Mouse (Mus musculus): ENCODE data around the gene Ssbp3.

DNA sequence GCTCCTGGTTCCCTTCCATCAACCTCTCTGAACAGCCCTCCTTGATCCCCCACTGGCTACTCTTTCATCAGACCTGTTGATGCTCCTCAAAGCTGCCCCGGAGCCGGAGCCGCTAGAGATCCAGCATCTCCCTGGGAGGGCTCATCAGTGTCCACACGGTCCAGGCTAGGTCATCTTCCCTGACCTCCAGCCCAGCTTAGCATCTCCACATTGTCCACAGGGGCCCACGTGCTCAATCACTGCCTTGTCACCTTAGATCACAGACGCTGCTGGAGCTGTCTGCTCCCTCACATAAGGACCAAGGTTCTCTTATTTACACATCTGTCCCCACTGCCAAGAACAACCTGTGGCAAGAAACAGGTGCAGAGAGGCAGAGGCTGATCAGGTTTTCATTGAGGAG is 9.8 kb upstream of the Ssbp3 start:
- TF ChIP-seq CTCF (IDR thresholded peaks at IDR 0.05; ENCODE audit: low read depth) (no peak), EP300 (IDR thresholded peaks at IDR 0.05; ENCODE audit: low read depth) (no peak)
